Mouse (Mus musculus) lung, adult 2 months (tissue): Measurements from ENCODE around the gene Cacfd1. TPM values are rescaled to one million over a fixed set of nuclear protein-coding genes. Genes with fewer than 3 reads are reported as not detected.

Experiments used
- DNase-seq: peaks from one replicate; pipeline ENCODE4 v3.0.0; 2022
- H3K4me1 ChIP-seq: fragments of 200-500 bp; 2 replicates; pipeline ENCODE4 v1.6.1; 2011; ENCODE audit warnings: low read length; ENCODE audit not compliant: control insufficient read depth, insufficient read depth
- H3K4me3 ChIP-seq: fragments of 200-500 bp; replicated peaks from 2 replicates; pipeline ENCODE3; 2011; ENCODE audit warnings: low read depth, mild to moderate bottlenecking, control low read depth, low read length; ENCODE audit errors: extremely low read depth
- CTCF ChIP-seq: fragments of 200-500 bp; IDR thresholded peaks from 2 replicates; pipeline ENCODE4 v1.5.1; 2011; ENCODE audit warnings: mild to moderate bottlenecking, low read length, control low read depth; ENCODE audit not compliant: insufficient read depth
- POLR2A ChIP-seq: fragments of 200-500 bp; IDR thresholded peaks from 2 replicates; pipeline ENCODE4 v1.6.1; 2011; ENCODE audit warnings: low read depth, mild to moderate bottlenecking, control low read depth, low read length, borderline replicate concordance; ENCODE audit errors: extremely low read depth
- WGBS: fragments of 180-500 bp; shearing (Covaris S2); methylation state at CpG from one replicate; pipeline ENCODE4 v1.1.7; 2018; 5-methylcytosine and 5-hydroxymethylcytosine counted together
- polyA plus RNA-seq: library from polyadenylated mRNA; depleted of rRNA; stranded (reverse); fragments of >200 nt; gene quantifications from 2 replicates; pipeline ENCODE4 v1.2.3, GENCODE M21; 2012; rRNA removed

Gene Cacfd1
- polyA plus RNA-seq, 1 experiment, result 49.2 TPM

GRCm38 (mm10) chr2:27058751-27059150 is 49.0 kb downstream of the Cacfd1 start:
- WGBS, result 15% methylated on average over 12 of the region's 12 CpGs
- TF ChIP-seq POLR2A, result no peak
- no peak for TF ChIP-seq CTCF
- no peak for DNase-seq
- 0 out of 2 replicates have a peak, but pooled peaks cover 2% of the 10 kb centered on the region for H3K4me1 ChIP-seq
- H3K4me3 ChIP-seq, result no peak overlapping the region

- no peak overlapping the region for H3K4me3 ChIP-seq
- 0 out of 2 replicates have a peak, but pooled peaks cover 2% of the 10 kb centered on the region for H3K4me1 ChIP-seq
- DNase-seq, result no peak
- TF ChIP-seq POLR2A (no peak), CTCF (no peak)
- 45% methylated on average over 9 of the region's 9 CpGs for WGBS
Measured at GRCm38 (mm10) chr2:27059187-27059586, 49.5 kb downstream of the Cacfd1 start.

- no peak for DNase-seq
- no peak for TF ChIP-seq CTCF
- TF ChIP-seq POLR2A, result no peak
- 95% methylated on average over 2 of the region's 2 CpGs for WGBS
- H3K4me1 ChIP-seq, result no peaks in the 10 kb centered on the region
- no peak overlapping the region for H3K4me3 ChIP-seq
Measured at GRCm38 (mm10) chr2:27067124-27067523, 57.4 kb downstream of the Cacfd1 start.

- 53% methylated on average over 2 of the region's 2 CpGs for WGBS
- H3K4me1 ChIP-seq, result no peaks in the 10 kb centered on the region
- no peak overlapping the region for H3K4me3 ChIP-seq
- TF ChIP-seq CTCF, result no peak
- no peak for TF ChIP-seq POLR2A
- no peak for DNase-seq
Measured at GRCm38 (mm10) chr2:27067996-27068395, 58.3 kb downstream of the Cacfd1 start.

- Histone ChIP-seq H3K4me3 (no peak overlapping the region), H3K4me1 (no peaks in the 10 kb centered on the region)
- DNase-seq, result no peak
- TF ChIP-seq CTCF, result no peak
- no peak for TF ChIP-seq POLR2A
- 65% methylated on average over 3 of the region's 3 CpGs for WGBS
Measured at GRCm38 (mm10) chr2:27069646-27070045, 59.9 kb downstream of the Cacfd1 start.

- H3K4me1 ChIP-seq, result no peaks in the 10 kb centered on the region
- TF ChIP-seq POLR2A, result no peak
- TF ChIP-seq CTCF, result no peak
Measured at GRCm38 (mm10) chr2:27070247-27070813, 60.6 kb downstream of the Cacfd1 start.

More at GRCm38 (mm10) chr2:27070247-27070813, 60.6 kb downstream of the Cacfd1 start:
- 84% methylated on average over 2 of the region's 2 CpGs for WGBS
- no peak for DNase-seq
- H3K4me3 ChIP-seq, result no peak overlapping the region

Other genes with a start within 250 kb of the Cacfd1 start
- gene Abo, start 144.9 kb upstream of the Cacfd1 start, polyA plus RNA-seq, result 1.0 TPM in 1 of 2 replicates, not detected in the other
- gene Surf6, start 107.0 kb upstream of the Cacfd1 start, polyA plus RNA-seq, result 6.8 and 10.1 TPM in 2 replicates
- 27.6 and 30.9 TPM in 2 replicates for gene Med22, start 99.2 kb upstream of the Cacfd1 start, polyA plus RNA-seq
- 348 and 458 TPM in 2 replicates for gene Rpl7a, start 99.2 kb upstream of the Cacfd1 start, polyA plus RNA-seq
- 18.0 and 21.0 TPM in 2 replicates for gene Surf2, start 93.6 kb upstream of the Cacfd1 start, polyA plus RNA-seq
- gene Surf1, start 93.4 kb upstream of the Cacfd1 start, polyA plus RNA-seq, result 65.5 and 68.0 TPM in 2 replicates
- 214 and 250 TPM in 2 replicates for gene Surf4, start 76.0 kb upstream of the Cacfd1 start, polyA plus RNA-seq
- 0.17 and 0.31 TPM in 2 replicates for gene Stkld1, start 75.9 kb upstream of the Cacfd1 start, polyA plus RNA-seq
- 16.2 and 20.7 TPM in 2 replicates for gene Rexo4, start 45.5 kb upstream of the Cacfd1 start, polyA plus RNA-seq
- 0.83 and 1.1 TPM in 2 replicates for gene Adamts13, start 36.5 kb upstream of the Cacfd1 start, polyA plus RNA-seq
- gene Slc2a6, start 18.1 kb downstream of the Cacfd1 start, polyA plus RNA-seq, result 6.2 and 9.5 TPM in 2 replicates
- gene Mymk, start 62.3 kb downstream of the Cacfd1 start, polyA plus RNA-seq, result 0.19 and 0.32 TPM in 2 replicates
- gene Adamtsl2, start 69.5 kb downstream of the Cacfd1 start, polyA plus RNA-seq, result 50.7 and 73.0 TPM in 2 replicates
- gene Fam163b, start 132.6 kb downstream of the Cacfd1 start, polyA plus RNA-seq, result 0.03 and 0.04 TPM in 2 replicates
- gene Dbh, start 155.3 kb downstream of the Cacfd1 start, polyA plus RNA-seq, result 0.17 and 0.18 TPM in 2 replicates
- gene Sardh, start 238.4 kb downstream of the Cacfd1 start, polyA plus RNA-seq, result 15.4 and 16.7 TPM in 2 replicates